Mouse (Mus musculus) bone marrow macrophage, adult 2 months (primary cell): ENCODE data around the gene Zfp9.

Experiments
- CTCF ChIP-seq: IDR thresholded peaks from 2 replicates; pipeline ENCODE4 v1.5.1; 2012; ENCODE audit warnings: low read depth, mild to moderate bottlenecking, low read length, moderate library complexity
- POLR2A ChIP-seq: IDR thresholded peaks from 2 replicates; pipeline ENCODE4 v1.6.1; 2012; ENCODE audit warnings: mild to moderate bottlenecking, low read depth, low read length, borderline replicate concordance

DNA sequence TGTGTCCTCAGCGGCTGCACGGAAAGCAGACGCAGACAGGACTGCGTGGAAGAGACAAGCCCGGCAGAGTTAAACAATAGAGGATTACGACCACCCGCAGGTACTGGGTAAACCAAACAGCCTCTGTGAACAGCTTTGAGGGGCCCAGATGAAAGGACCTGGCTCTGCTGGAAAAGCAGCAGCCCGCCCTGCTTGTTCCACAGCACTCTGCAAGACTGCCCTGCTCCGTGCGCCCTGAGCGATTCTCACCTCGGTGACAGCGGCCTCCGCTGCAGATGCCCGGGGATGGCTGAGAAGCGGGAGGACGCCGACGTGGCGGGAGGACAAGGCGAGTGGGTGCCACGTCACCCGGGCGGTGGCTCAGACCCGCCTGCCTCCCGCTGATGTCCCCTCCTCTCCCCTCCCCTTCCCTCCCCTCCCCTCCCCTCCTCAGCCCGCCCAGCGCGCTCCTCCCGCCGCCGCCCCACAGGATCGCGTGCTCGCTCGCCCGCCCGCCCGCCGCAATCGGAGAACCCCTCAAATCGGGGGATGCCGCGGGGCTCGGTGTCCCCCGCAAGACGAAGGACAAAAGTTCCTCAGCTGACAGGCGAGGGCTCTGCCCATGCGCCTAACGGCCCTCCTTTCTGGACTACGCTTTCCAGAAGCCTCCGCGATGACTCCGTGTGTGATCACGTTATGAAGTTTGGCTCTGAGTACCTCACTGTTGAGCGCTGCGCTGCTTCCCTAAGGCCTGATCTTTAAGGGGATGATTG, at the start of gene Zfp9:
- no peak for TF ChIP-seq POLR2A
- no peak for TF ChIP-seq CTCF
